Mouse (Mus musculus) CH12.LX (cell line): Measurements from ENCODE around the gene 4933427D14Rik. TPM values are rescaled to one million over a fixed set of nuclear protein-coding genes. Genes with fewer than 3 reads are reported as not detected.

Experiments used
- DNase-seq: peaks from one replicate; pipeline ENCODE4 v3.0.0-alpha.2; 2013; ENCODE audit errors: extremely low read depth
- H3K27ac ChIP-seq: 2 replicates; pipeline ENCODE4 v1.5.1; 2012; ENCODE audit warnings: low read depth, mild to moderate bottlenecking, control low read depth, moderate library complexity; ENCODE audit not compliant: insufficient read depth
- H3K27me3 ChIP-seq: replicated peaks from 2 replicates; pipeline ENCODE3; 2012; ENCODE audit warnings: inconsistent platforms
- H3K36me3 ChIP-seq, 2 experiments: replicated peaks in 1 of 2; 2 replicates each; pipeline versions ENCODE3 to v1.6.1; 2012; ENCODE audit warnings: inconsistent platforms in 1 of 2, low read length in 1 of 2, mild to moderate bottlenecking in 1 of 2, mixed read lengths in 1 of 2, moderate library complexity in 1 of 2; ENCODE audit not compliant: control insufficient read depth in 1 of 2, insufficient read depth in 1 of 2
- H3K4me1 ChIP-seq, 2 experiments: 2 replicates each; pipeline ENCODE4 v1.6.1; 2012; ENCODE audit warnings: inconsistent platforms in 1 of 2, moderate library complexity in 1 of 2; ENCODE audit not compliant: insufficient read depth in 2 of 2, control insufficient read depth in 1 of 2
- H3K4me2 ChIP-seq: 2 replicates; pipeline ENCODE4 v1.6.1; 2012; ENCODE audit warnings: low read depth, mild to moderate bottlenecking, control low read depth; ENCODE audit not compliant: poor library complexity, insufficient read depth, severe bottlenecking
- H3K4me3 ChIP-seq, 3 experiments: fragments of 150-350 bp in 1 of 3; sonication (generic) in 1 of 3; replicated peaks in 1 of 3; 2 replicates each; pipeline versions ENCODE3 to v1.5.1; 2011 to 2012; ENCODE audit warnings: low read depth in 2 of 3, low read length in 2 of 3, mild to moderate bottlenecking in 2 of 3, moderate library complexity in 2 of 3, control low read depth in 1 of 3, improper control_type of control experiment in 1 of 3, inconsistent platforms in 1 of 3, mixed read lengths in 1 of 3; ENCODE audit not compliant: poor library complexity in 1 of 3
- H3K79me2 ChIP-seq: replicated peaks from 2 replicates; pipeline ENCODE4 v1.6.1; 2012; ENCODE audit warnings: mild to moderate bottlenecking, moderate library complexity; ENCODE audit not compliant: control insufficient read depth, poor library complexity, insufficient read depth, severe bottlenecking; ENCODE audit errors: extremely low read depth
- H3K9ac ChIP-seq: 2 replicates; pipeline ENCODE4 v1.6.1; 2012; ENCODE audit warnings: low read depth, mild to moderate bottlenecking, control low read depth, moderate library complexity; ENCODE audit not compliant: insufficient read depth
- H3K9me3 ChIP-seq: replicated peaks from 2 replicates; pipeline ENCODE3; 2012; ENCODE audit warnings: low read length, inconsistent platforms, mixed read lengths
- EP300 ChIP-seq: IDR thresholded peaks from 2 replicates; pipeline ENCODE4 v1.6.1; 2011; ENCODE audit warnings: low read length, improper control_type of control experiment
- GABPA ChIP-seq: IDR thresholded peaks from 2 replicates; pipeline ENCODE4 v1.6.1; 2012; ENCODE audit warnings: low read depth, low read length, improper control_type of control experiment, inconsistent platforms; ENCODE audit not compliant: insufficient replicate concordance
- HCFC1 ChIP-seq: IDR thresholded peaks from 2 replicates; pipeline ENCODE4 v1.6.1; 2012; ENCODE audit warnings: low read depth, mild to moderate bottlenecking, inconsistent platforms, low read length, improper control_type of control experiment
- JUN ChIP-seq: IDR thresholded peaks from 2 replicates; pipeline ENCODE4 v1.6.1; 2011; ENCODE audit warnings: low read depth, mild to moderate bottlenecking, low read length, improper control_type of control experiment, moderate library complexity; ENCODE audit not compliant: insufficient read depth
- MAFK ChIP-seq: IDR thresholded peaks from 2 replicates; pipeline ENCODE4 v1.6.1; 2011; ENCODE audit warnings: low read length, improper control_type of control experiment; ENCODE audit not compliant: insufficient replicate concordance
- MAX ChIP-seq: IDR thresholded peaks from 2 replicates; pipeline ENCODE4 v1.6.1; 2011; ENCODE audit warnings: low read length, improper control_type of control experiment
- MEF2A ChIP-seq: IDR thresholded peaks from 2 replicates; pipeline ENCODE4 v1.6.1; 2014; ENCODE audit warnings: low read depth, mild to moderate bottlenecking, inconsistent platforms, low read length, improper control_type of control experiment, borderline replicate concordance
- MYC ChIP-seq: IDR thresholded peaks from 2 replicates; pipeline ENCODE4 v1.6.1; 2011; ENCODE audit warnings: low read depth, mild to moderate bottlenecking, improper control_type of control experiment, low read length
- NELFE ChIP-seq: IDR thresholded peaks from 2 replicates; pipeline ENCODE4 v1.6.1; 2011; ENCODE audit warnings: low read depth, low read length, improper control_type of control experiment
- NRF1 ChIP-seq: IDR thresholded peaks from 2 replicates; pipeline ENCODE4 v1.6.1; 2014; ENCODE audit warnings: low read depth, mild to moderate bottlenecking, inconsistent platforms, low read length, improper control_type of control experiment, moderate library complexity
- SIN3A ChIP-seq: IDR thresholded peaks from 2 replicates; pipeline ENCODE4 v1.6.1; 2012; ENCODE audit warnings: low read length, improper control_type of control experiment, inconsistent platforms
- UBTF ChIP-seq: IDR thresholded peaks from 2 replicates; pipeline ENCODE4 v1.6.1; 2012; ENCODE audit warnings: low read depth, mild to moderate bottlenecking, inconsistent platforms, low read length, improper control_type of control experiment, moderate library complexity
- USF1 ChIP-seq: IDR thresholded peaks from 2 replicates; pipeline ENCODE4 v1.6.1; 2014; ENCODE audit warnings: low read depth, mild to moderate bottlenecking, inconsistent platforms, low read length, improper control_type of control experiment
- USF2 ChIP-seq: conservative IDR thresholded peaks from 2 replicates; pipeline ENCODE4 v1.6.1; 2011; ENCODE audit warnings: low read depth, low read length, improper control_type of control experiment
- ZC3H11A ChIP-seq: IDR thresholded peaks from 2 replicates; pipeline ENCODE4 v1.6.1; 2012; ENCODE audit warnings: low read depth, mild to moderate bottlenecking, inconsistent platforms, low read length, improper control_type of control experiment
- ZKSCAN1 ChIP-seq: IDR thresholded peaks from 2 replicates; pipeline ENCODE4 v1.6.1; 2012; ENCODE audit warnings: low read depth, inconsistent platforms, low read length, improper control_type of control experiment, borderline replicate concordance
- ZNF384 ChIP-seq: IDR thresholded peaks from 2 replicates; pipeline ENCODE4 v1.6.1; 2012; ENCODE audit warnings: low read depth, low read length, improper control_type of control experiment, inconsistent platforms
- dilution Hi-C: fragments of 300-500 bp; cut with MboI; formaldehyde crosslinking; loops from 2 replicates; pipeline ENCODE4 v1.14.3; 2020; ENCODE audit warnings: low sequenced_read_pairs; ENCODE audit not compliant: extremely low pct_unique_long_range_greater_than_20kb, extremely low pct_ligation_motif_present
- in situ Hi-C: fragments of 300-500 bp; cut with MboI; formaldehyde crosslinking; loops from 3 replicates; pipeline ENCODE4 v1.14.3; 2019; ENCODE audit warnings: low sequenced_read_pairs, low pct_ligation_motif_present, low pct_unique_long_range_greater_than_20kb, mixed read lengths
- polyA plus RNA-seq: library from polyadenylated mRNA; unstranded; fragments of >175 nt; gene quantifications from 2 replicates; pipeline ENCODE4 v1.2.1, GENCODE M21; 2012; ENCODE audit warnings: low read depth; ENCODE audit not compliant: insufficient read length
- total RNA-seq, 2 experiments: library from RNA; depleted of rRNA; stranded (reverse); fragments of 300-350 nt in 1 of 2; fragments of >200 nt in 1 of 2; gene quantifications; 2 replicates each; pipeline ENCODE4 v1.2.3; 2012 to 2014

The 4933427D14Rik gene
- total and polyA plus RNA-seq, 3 experiments: 6.8 to 9.3 (median 7.8) TPM

GRCm38 (mm10) chr11:72203440-72203839 is 3.8 kb downstream of the 4933427D14Rik start:
- no peaks in the 10 kb centered on the region for H3K27me3 ChIP-seq
- H3K4me1 ChIP-seq: peaks cover 11 to 32% of the 10 kb centered on the region in 2 experiments
- no peak overlapping the region for H3K27ac ChIP-seq
- H3K4me2 ChIP-seq: no peak overlapping the region
- H3K9ac ChIP-seq: no peak overlapping the region
- no peak for DNase-seq
- H3K36me3 ChIP-seq: peaks cover 10 to 41% of the 10 kb centered on the region in 2 experiments
- H3K9me3 ChIP-seq: no peaks in the 10 kb centered on the region
- H3K79me2 ChIP-seq: peaks cover 7% of the 10 kb centered on the region
- no peak for TF ChIP-seq MEF2A
- no peak for TF ChIP-seq USF1
- no peak for TF ChIP-seq EP300
- no peak for TF ChIP-seq NELFE
- no peak for TF ChIP-seq ZC3H11A
- TF ChIP-seq GABPA: no peak
- TF ChIP-seq UBTF: no peak
- TF ChIP-seq HCFC1: no peak
- TF ChIP-seq NRF1: no peak
- no peak for TF ChIP-seq ZNF384
- no peak for TF ChIP-seq ZKSCAN1
- TF ChIP-seq USF2: no peak
- no peak for TF ChIP-seq SIN3A
- TF ChIP-seq MAFK: no peak
- in situ Hi-C loops: loop anchor here (25.0 kb wide), 1 partner anchor 334 kb away; no protein-coding TSS in a partner anchor
- dilution Hi-C loops: no loop called here
- H3K4me3 ChIP-seq: no peak overlapping the region

DNA sequence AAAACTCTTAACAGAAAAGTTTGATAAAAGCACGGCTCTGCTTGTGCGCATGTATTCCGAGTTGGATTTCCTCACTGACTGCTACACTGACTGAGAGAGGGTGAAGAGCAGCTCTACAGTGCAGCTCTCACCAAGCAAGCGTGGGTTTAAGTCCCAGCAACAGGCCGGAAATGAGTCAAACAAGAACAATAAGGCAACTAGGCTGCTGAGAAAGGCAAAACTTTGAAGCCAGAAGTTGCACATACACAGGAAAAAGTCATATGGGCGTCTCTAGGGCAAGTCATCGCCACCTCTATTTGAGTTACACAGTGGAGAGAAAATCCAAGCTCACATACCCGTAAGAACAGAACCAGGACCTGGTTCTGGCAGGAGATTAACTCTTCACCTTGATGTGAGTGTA is 10.8 kb downstream of the 4933427D14Rik start:
- dilution Hi-C loops (no loop called here), in situ Hi-C loops (no loop called here)
- no peak overlapping the region for H3K4me2 ChIP-seq
- no peaks in the 10 kb centered on the region for H3K79me2 ChIP-seq
- H3K27ac ChIP-seq: no peak overlapping the region
- H3K9me3 ChIP-seq: no peaks in the 10 kb centered on the region
- no peak overlapping the region for H3K9ac ChIP-seq
- H3K4me1 ChIP-seq: no peaks in the 10 kb centered on the region
- TF ChIP-seq ZKSCAN1: no peak
- H3K4me3 ChIP-seq: no peak overlapping the region
- peaks cover 30 to 59% of the 10 kb centered on the region in 2 experiments for H3K36me3 ChIP-seq
- H3K27me3 ChIP-seq: no peaks in the 10 kb centered on the region
- DNase-seq: no peak

DNA sequence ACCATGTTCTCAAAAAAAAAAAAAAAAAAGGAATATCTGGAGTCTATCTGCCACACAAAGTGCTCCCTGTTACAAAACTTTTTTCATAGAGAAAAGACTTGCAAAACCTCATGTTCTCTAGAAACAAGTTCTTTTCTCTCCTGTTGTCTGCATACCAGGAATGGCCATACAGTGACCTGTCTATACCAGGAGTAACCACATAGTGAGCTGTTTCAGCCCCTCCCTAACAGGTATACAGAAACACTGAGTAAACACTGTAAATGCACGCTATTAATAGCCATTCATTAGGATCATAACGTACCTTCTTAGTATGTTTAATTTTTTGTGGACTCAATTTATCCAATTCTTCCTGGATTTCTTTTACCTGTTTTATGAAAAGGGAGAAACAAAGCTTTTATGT is 13.0 kb downstream of the 4933427D14Rik start:
- Histone ChIP-seq H3K9me3 (no peaks in the 10 kb centered on the region), H3K9ac (no peak overlapping the region), H3K4me3 (no peak overlapping the region), H3K79me2 (no peaks in the 10 kb centered on the region), H3K36me3 (peaks cover 39 to 66% of the 10 kb centered on the region in 2 experiments), H3K4me2 (no peak overlapping the region), H3K27me3 (no peaks in the 10 kb centered on the region), H3K27ac (no peak overlapping the region), H3K4me1 (no peaks in the 10 kb centered on the region)
- dilution Hi-C loops (no loop called here), in situ Hi-C loops (no loop called here)
- DNase-seq: no peak
- no peak for TF ChIP-seq MAX
- no peak for TF ChIP-seq JUN
- no peak for TF ChIP-seq MYC
- no peak for TF ChIP-seq USF2
- TF ChIP-seq, all 38 proteins: peak for 0
